Mouse (Mus musculus) layer of hippocampus, adult 11-12 months (tissue): Measurements from ENCODE around the gene C1qtnf12.

Experiments
- DNase-seq: peaks from one replicate; pipeline ENCODE4 v3.0.0; 2022; ENCODE audit warnings: low spot score

Gene C1qtnf12

DNA sequence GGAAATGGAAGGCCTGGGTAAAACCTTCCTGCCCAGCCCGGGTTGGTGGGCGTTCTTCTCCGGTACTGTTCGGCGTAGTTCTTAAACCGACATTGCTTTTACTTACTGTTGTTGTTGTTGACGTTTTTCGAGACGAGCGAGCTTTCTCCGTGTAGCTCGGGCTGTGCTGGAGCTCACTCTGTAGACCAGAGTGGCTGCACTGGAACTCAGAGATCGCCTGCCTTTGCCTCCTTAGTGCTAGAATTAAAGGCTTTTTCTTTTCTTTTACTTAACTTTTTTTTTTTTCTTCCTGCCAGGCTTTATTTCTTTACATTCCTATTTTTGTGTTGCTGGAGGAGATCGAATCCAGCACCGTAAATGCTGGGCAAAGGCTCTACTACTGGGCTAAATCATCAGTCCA lies 31.5 kb downstream of the C1qtnf12 start:
- DNase-seq, result no peak

DNA sequence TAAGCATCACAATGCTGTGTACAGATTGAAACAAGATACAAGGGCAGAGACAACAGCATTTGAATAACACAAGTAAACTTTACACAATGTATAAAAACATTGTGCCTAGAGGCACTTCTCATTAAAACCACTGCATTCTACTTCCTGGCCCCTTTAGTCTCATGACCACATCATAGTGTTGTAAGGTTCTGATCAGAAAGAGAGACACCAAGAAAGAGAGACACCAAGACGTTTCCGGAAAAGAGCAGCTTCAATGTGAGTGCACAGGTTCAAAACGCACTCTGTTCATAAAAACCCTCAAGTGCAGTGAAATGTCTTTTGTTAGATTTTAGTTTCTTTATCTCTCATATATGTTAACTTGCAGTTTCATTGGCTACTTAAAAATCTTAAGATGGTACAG lies 42.0 kb downstream of the C1qtnf12 start:
- DNase-seq, result no peak

DNA sequence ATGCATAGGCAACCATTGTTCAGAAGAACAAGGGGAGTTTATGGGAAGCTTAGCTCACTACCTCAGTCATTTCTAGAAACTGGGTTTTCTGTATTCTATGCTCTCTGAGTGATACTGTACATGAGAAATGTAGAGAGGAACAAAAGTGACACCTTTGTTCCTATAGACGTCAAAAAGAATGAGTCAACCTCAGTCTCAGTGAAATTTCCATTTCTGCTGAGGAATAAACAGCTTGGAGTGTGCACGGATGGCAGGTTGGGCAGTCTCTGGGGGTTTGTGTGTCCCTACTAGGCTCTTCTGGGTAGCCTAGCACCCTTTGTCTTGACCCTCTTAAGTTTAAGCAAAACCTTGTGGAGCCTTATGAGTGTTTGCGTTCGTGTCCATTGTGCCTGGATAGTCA lies 46.3 kb downstream of the C1qtnf12 start:
- DNase-seq, result no peak

DNA sequence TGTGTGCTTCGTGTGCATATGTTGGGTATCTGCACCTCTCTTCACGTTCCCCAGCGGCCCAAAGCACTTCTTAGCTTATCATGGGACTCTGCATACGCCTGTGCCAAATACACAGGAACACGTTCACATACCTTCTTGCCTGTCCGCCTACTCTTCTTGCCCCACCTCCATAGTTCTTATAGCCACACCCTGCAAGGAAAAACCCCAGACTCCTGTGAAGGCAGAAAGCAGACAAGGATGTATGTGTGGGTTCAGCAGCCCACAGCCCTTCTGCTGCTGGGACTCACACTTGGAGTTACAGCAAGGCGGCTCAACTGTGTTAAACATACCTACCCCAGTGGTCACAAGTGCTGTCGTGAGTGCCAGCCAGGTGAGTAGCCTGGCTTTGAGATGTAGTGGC lies 51.5 kb downstream of the C1qtnf12 start, which contains the start of gene Tnfrsf4:
Tnfrsf4 (plus strand) TSS at position 207 of the 400 bp plus-strand sequence.
- no peak for DNase-seq

DNA sequence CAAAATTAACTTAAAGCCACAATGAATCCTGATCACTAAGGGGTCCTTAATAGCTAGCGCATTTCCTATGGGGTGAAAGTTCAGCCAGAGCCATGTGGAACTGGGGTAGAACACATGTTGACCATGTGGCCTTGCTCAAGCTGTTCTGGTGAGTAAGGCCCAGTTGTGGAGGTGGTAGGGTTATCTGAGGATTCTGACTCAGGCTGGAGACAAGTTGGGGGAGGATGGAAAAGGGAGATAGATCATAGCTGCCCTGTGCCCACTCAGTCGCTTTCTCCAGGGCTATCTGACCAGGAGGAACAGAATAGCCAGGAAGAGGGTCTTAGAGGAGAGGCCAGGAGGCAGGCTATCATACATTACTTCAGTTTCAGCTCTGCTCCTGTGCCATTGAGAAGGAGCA lies 52.3 kb downstream of the C1qtnf12 start:
- DNase-seq, result no peak
